Comparison of ENCODE assay signal across 8 mouse cellular contexts in genomic region chr6:83033249-83034185, GRCm38 (mm10). TPM values are rescaled to one million over a fixed set of nuclear protein-coding genes. Genes with fewer than 3 reads are reported as not detected.
DNase-seq lines count a peak whose midpoint lies in the region; ATAC-seq and TF ChIP-seq lines count a peak whose summit lies in the region.

Gene Dok1 (minus strand): TSS chr6:83033471.
Gene Loxl3 (plus strand): TSS chr6:83034173.

- H3K79me2 ChIP-seq in CH12.LX (replicated peaks; ENCODE audit: control insufficient read depth, extremely low read depth, insufficient read depth, poor library complexity, severe bottlenecking): peaks cover 3% of the 10 kb centered on the region

- WGBS in forebrain, embryonic 12.5 days: under 1% methylated on average over 51 of the region's 51 CpGs
- WGBS in spleen, adult 2 months: 3% methylated on average over 51 of the region's 51 CpGs

- no peaks in the 10 kb centered on the region for H3K9me3 ChIP-seq in CH12.LX (replicated peaks; ENCODE audit: low read length)
- H3K9me3 ChIP-seq in forebrain, embryonic 12.5 days: no peaks in the 10 kb centered on the region

- ATAC-seq in forebrain, embryonic 12.5 days (ENCODE audit: low FRiP score): peak; percentile 85

- peak within 1 kb of the TSS; percentile 64 to 90 (median 80) for H3K4me3 ChIP-seq in CH12.LX (replicated peaks in 1 of 3; ENCODE audit: low read depth in 2 of 3, low read length in 2 of 3, poor library complexity in 1 of 3)
- peak within 1 kb of the TSS; percentile 53 for H3K4me3 ChIP-seq in forebrain, embryonic 12.5 days (replicated peaks)
- H3K4me3 ChIP-seq in spleen, adult 2 months (ENCODE audit: extremely low read depth, insufficient read depth, insufficient read length): peak within 1 kb of the TSS; percentile 96

- TF ChIP-seq CTCF in CH12.LX (conservative IDR thresholded peaks at IDR 0.05 in 1 of 2, IDR thresholded peaks at IDR 0.05 in 1 of 2; ENCODE audit: low read depth in 2 of 2, low read length in 2 of 2): no peak
- TF ChIP-seq CTCF in spleen, adult 2 months (IDR thresholded peaks at IDR 0.05; ENCODE audit: extremely low read depth, insufficient read depth, insufficient read length, insufficient replicate concordance): no peak

- intact Hi-C loops in heart, postnatal 25 days (cut with DNase I): no loop called here

- H3K27ac ChIP-seq in CH12.LX (ENCODE audit: insufficient read depth, low read depth): no peak within 1 kb of the TSS
- H3K27ac ChIP-seq in forebrain, embryonic 12.5 days: peak within 1 kb of the TSS; percentile 63; the same call in 1 of the 2 replicates
- H3K27ac ChIP-seq in spleen, adult 2 months (ENCODE audit: insufficient read depth, low read length): peak within 1 kb of the TSS; percentile 83

- peaks cover 8% of the 10 kb centered on the region for H3K27me3 ChIP-seq in CH12.LX (replicated peaks)
- peaks cover 76% of the 10 kb centered on the region for H3K27me3 ChIP-seq in forebrain, embryonic 12.5 days
- H3K27me3 ChIP-seq in spleen, adult 2 months (ENCODE audit: control insufficient read depth, insufficient read depth, low read length): no peaks in the 10 kb centered on the region

- no peak for TF ChIP-seq RAD21 in CH12.LX (IDR thresholded peaks at IDR 0.05; ENCODE audit: low read depth, low read length)

- dilution Hi-C loops in CH12.LX (cut with MboI; ENCODE audit: extremely low pct_ligation_motif_present, extremely low pct_unique_long_range_greater_than_20kb, low sequenced_read_pairs): no loop called here

- DNase-seq in CH12.LX (ENCODE audit: extremely low read depth): no peak
- DNase-seq in adrenal gland, adult 8-10 months: peak; percentile 63
- DNase-seq in heart, postnatal 25 days (ENCODE audit: low spot score): peak; percentile 62
- DNase-seq in kidney, postnatal 4 days: peak; percentile 82 to 90
- DNase-seq in mesoderm, embryonic 11.5 days (ENCODE audit: low read depth, low spot score): peak; percentile 82
- DNase-seq in spleen, adult 2 months (ENCODE audit: low read depth in 1 of 2, low spot score in 2 of 2): peak; percentile 41 to 65
- no peak for DNase-seq in cerebellum, adult 11 months

- peak; percentile 73; the same call in 1 of the 2 replicates for TF ChIP-seq POLR2A in CH12.LX (IDR thresholded peaks at IDR 0.05; ENCODE audit: low read depth, low read length)
- TF ChIP-seq POLR2A in spleen, adult 2 months (IDR thresholded peaks at IDR 0.05; ENCODE audit: low read depth, low read length): peak; percentile 51; the same call in 1 of the 2 replicates

- in situ Hi-C loops in CH12.LX (cut with MboI; ENCODE audit: low pct_ligation_motif_present, low pct_unique_long_range_greater_than_20kb, low sequenced_read_pairs): no loop called here

- peak within 1 kb of the TSS; percentile 77 for H3K4me2 ChIP-seq in CH12.LX (ENCODE audit: insufficient read depth, low read depth, poor library complexity, severe bottlenecking)
- H3K4me2 ChIP-seq in forebrain, embryonic 12.5 days: peak within 1 kb of the TSS; percentile 70

- no peak for TF ChIP-seq EP300 in CH12.LX (IDR thresholded peaks at IDR 0.05; ENCODE audit: low read length)

- peak within 1 kb of the TSS; percentile 74 for H3K9ac ChIP-seq in CH12.LX (ENCODE audit: insufficient read depth, low read depth)
- peak within 1 kb of the TSS; percentile 60 for H3K9ac ChIP-seq in forebrain, embryonic 12.5 days

- peaks cover 13 to 35% of the 10 kb centered on the region in 2 experiments for H3K36me3 ChIP-seq in CH12.LX (replicated peaks in 1 of 2; ENCODE audit: control insufficient read depth in 1 of 2, insufficient read depth in 1 of 2, low read length in 1 of 2)
- no peaks in the 10 kb centered on the region for H3K36me3 ChIP-seq in forebrain, embryonic 12.5 days (replicated peaks)
- H3K36me3 ChIP-seq in spleen, adult 2 months (ENCODE audit: control insufficient read depth, insufficient read depth, low read length): peaks cover 13% of the 10 kb centered on the region

- H3K4me1 ChIP-seq in CH12.LX (ENCODE audit: control insufficient read depth in 1 of 2, insufficient read depth in 2 of 2): peaks cover 12 to 53% of the 10 kb centered on the region in 2 experiments
- H3K4me1 ChIP-seq in forebrain, embryonic 12.5 days: peaks cover 34% of the 10 kb centered on the region
- H3K4me1 ChIP-seq in spleen, adult 2 months (ENCODE audit: control insufficient read depth, insufficient read depth, insufficient read length): peaks cover 4% of the 10 kb centered on the region; the same call in 1 of the 2 replicates

TF ChIP-seq in CH12.LX, 34 proteins besides CTCF, POLR2A, EP300 and RAD21:
- TF ChIP-seq HCFC1 (IDR thresholded peaks at IDR 0.05; ENCODE audit: low read depth, low read length) (peak; percentile 22), TCF12 (IDR thresholded peaks at IDR 0.05; ENCODE audit: low read depth, low read length) (no peak), ELF1 (IDR thresholded peaks at IDR 0.05; ENCODE audit: low read depth, low read length) (peak; percentile 74), BHLHE40 (IDR thresholded peaks at IDR 0.05; ENCODE audit: low read depth, low read length) (peak; percentile 34; the same call in 1 of the 2 replicates), ETS1 (conservative IDR thresholded peaks at IDR 0.05; ENCODE audit: low read depth, low read length) (no peak), GABPA (IDR thresholded peaks at IDR 0.05; ENCODE audit: insufficient replicate concordance, low read depth, low read length) (peak; percentile 86), ZMIZ1 (IDR thresholded peaks at IDR 0.05; ENCODE audit: low read depth, low read length) (no peak), RCOR1 (conservative IDR thresholded peaks at IDR 0.05; ENCODE audit: low read depth, low read length) (no peak), NELFE (IDR thresholded peaks at IDR 0.05; ENCODE audit: low read depth, low read length) (no peak; the same call in 1 of the 2 replicates), CHD2 (IDR thresholded peaks at IDR 0.05; ENCODE audit: low read length) (peak; percentile 30; the same call in 1 of the 2 replicates), SIN3A (IDR thresholded peaks at IDR 0.05; ENCODE audit: low read length) (peak; percentile 70; the same call in 1 of the 2 replicates), MAFK (IDR thresholded peaks at IDR 0.05; ENCODE audit: insufficient replicate concordance, low read length) (peak; percentile 94)
TF ChIP-seq in CH12.LX: peak in this region for 7.

RNA-seq across cellular contexts. Expression of gene Dok1, which starts in this region (rescaled TPM):
- total RNA-seq in CH12.LX (2012; rRNA removed) (33.2 and 34.7 TPM in 2 replicates), CH12.LX (2014; rRNA removed) (21.3 and 21.4 TPM in 2 replicates)
- 23.8 and 24.6 TPM in 2 replicates for polyA plus RNA-seq in CH12.LX (2012; ENCODE audit: insufficient read length, low read depth)
- total RNA-seq in adrenal gland, adult 8-10 months (2022): 10 to 100 TPM; 12.7 to 13.8 (median 13.4) TPM
- polyA plus RNA-seq in forebrain, embryonic 12.5 days (2016; fragmentation: Nextera tagmentation; extraction: Ambion mirVana): 4.9 and 5.4 TPM in 2 replicates
- 1 to 10 TPM; 2.9 to 3.2 TPM for total RNA-seq in heart, postnatal 25 days (2021)
- 22.6 and 23.8 TPM in 2 replicates for polyA plus RNA-seq in spleen, adult 2 months (2012; rRNA removed)

RNA-seq across cellular contexts. Expression of gene Loxl3, which starts in this region (rescaled TPM):
- 0.93 and 1.0 TPM in 2 replicates for total RNA-seq in CH12.LX (2012; rRNA removed)
- total RNA-seq in CH12.LX (2014; rRNA removed): 0.05 TPM in 1 of 2 replicates, not detected in the other
- polyA plus RNA-seq in CH12.LX (2012; ENCODE audit: insufficient read length, low read depth): 0.74 and 1.0 TPM in 2 replicates
- 1 to 10 TPM; 2.2 to 4.8 (median 4.1) TPM for total RNA-seq in adrenal gland, adult 8-10 months (2022)
- polyA plus RNA-seq in forebrain, embryonic 12.5 days (2016; fragmentation: Nextera tagmentation; extraction: Ambion mirVana): 6.2 and 8.0 TPM in 2 replicates
- 1 to 10 TPM; 2.0 to 4.2 TPM for total RNA-seq in heart, postnatal 25 days (2021)
- 3.1 and 3.5 TPM in 2 replicates for polyA plus RNA-seq in spleen, adult 2 months (2012; rRNA removed)

Comparison
In these comparisons a context has a peak if more than half of its experiments do, and no peak if none do; other contexts are left out.
1. DNase-seq: peak in adrenal gland, adult 8-10 months (single experiment), heart, postnatal 25 days (single experiment), kidney, postnatal 4 days (2 of 2), mesoderm, embryonic 11.5 days (single experiment) and spleen, adult 2 months (2 of 2); none in CH12.LX (single experiment) and cerebellum, adult 11 months (single experiment).
2. Peak in every context shown above with its lines, with median percentiles within 50 percentile points of each other: H3K4me3 ChIP-seq.